Mouse (Mus musculus): ENCODE measurements around the gene Ube2z. TPM values are rescaled to one million over a fixed set of nuclear protein-coding genes. Genes with fewer than 3 reads are reported as not detected.

Ube2z gene
- polyA plus RNA-seq, 1 experiment from 2014 or later, result 27.0 TPM

DNA sequence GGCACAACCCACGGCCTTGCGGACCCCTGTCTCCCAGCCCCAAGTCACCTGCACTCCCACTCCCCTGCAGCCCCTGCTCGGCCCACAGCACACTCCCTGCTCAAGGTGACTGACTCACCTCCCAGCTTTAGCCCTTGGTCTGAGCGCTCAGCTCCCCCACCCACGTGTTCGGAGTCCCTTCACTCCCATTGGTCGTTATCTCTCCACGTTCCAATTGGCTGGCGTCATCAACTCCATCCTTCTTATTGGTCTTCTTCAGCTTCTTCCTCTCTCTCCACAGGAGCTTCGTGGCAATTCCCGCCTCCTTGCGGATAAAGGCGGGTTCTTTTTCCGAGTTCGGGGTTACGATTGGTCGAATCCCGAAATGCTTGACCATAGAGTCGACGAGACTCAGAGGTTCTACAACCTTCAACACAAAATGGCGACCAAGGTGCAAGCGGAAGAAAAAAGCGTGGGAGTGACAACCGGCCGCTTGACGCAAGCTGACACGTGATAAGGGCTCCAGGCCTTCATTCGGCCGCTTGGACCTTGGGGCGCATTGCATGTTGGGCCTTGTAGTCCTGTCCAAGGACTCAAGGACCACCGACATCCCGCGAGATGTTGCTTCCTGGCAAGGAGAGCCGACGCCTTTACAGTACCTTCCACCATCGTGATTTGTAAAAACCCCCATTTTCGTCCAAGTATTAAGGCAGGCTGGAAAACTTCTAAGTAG is 10.5 kb upstream of the Ube2z start, which contains the start of gene Atp5g1:
Gene Atp5g1 (minus strand): TSS at position 162 of the 712 bp plus-strand sequence.
- Histone ChIP-seq H3K4me3 (peak within 1 kb of the TSS; percentile 89), H3K9me3 (replicated peaks) (no peaks in the 10 kb centered on the region), H3K27me3 (ENCODE audit: low read depth, poor library complexity, severe bottlenecking) (no peaks in the 10 kb centered on the region), H3K36me3 (peaks cover 26% of the 10 kb centered on the region), H3K27ac (replicated peaks) (peak within 1 kb of the TSS; percentile 88), H3K4me1 (peaks cover 18% of the 10 kb centered on the region)
- peak; percentile 98 for DNase-seq (ENCODE audit: low spot score)
- 0% methylated on average over 37 of the region's 37 CpGs for WGBS

DNA sequence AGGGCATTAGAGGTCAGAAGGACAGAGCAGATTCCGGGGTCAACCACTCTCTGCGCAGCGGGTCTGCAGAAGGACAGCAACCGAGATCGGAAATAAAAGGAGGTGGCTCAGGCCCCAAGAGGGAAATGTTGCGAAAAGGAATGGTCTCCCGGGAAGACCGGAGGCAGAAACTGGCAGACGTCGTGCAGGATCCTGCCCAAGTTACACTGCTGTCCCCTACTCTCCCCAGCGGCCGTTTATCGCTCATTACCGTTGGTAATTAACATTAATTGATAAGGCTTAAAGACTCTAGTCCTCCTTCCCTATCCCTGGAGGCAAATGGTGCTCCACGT is 10.0 kb upstream of the Ube2z start:
- WGBS, result under 1% methylated on average over 15 of the region's 15 CpGs
- H3K36me3 ChIP-seq, result peaks cover 31% of the 10 kb centered on the region
- H3K4me1 ChIP-seq, result peaks cover 18% of the 10 kb centered on the region
- no peaks in the 10 kb centered on the region for H3K27me3 ChIP-seq (ENCODE audit: low read depth, poor library complexity, severe bottlenecking)
- peak overlapping the region; percentile 88 for H3K27ac ChIP-seq (replicated peaks)
- no peaks in the 10 kb centered on the region for H3K9me3 ChIP-seq (replicated peaks)
- peak overlapping the region; percentile 89 for H3K4me3 ChIP-seq
- no peak for DNase-seq (ENCODE audit: low spot score)

DNA sequence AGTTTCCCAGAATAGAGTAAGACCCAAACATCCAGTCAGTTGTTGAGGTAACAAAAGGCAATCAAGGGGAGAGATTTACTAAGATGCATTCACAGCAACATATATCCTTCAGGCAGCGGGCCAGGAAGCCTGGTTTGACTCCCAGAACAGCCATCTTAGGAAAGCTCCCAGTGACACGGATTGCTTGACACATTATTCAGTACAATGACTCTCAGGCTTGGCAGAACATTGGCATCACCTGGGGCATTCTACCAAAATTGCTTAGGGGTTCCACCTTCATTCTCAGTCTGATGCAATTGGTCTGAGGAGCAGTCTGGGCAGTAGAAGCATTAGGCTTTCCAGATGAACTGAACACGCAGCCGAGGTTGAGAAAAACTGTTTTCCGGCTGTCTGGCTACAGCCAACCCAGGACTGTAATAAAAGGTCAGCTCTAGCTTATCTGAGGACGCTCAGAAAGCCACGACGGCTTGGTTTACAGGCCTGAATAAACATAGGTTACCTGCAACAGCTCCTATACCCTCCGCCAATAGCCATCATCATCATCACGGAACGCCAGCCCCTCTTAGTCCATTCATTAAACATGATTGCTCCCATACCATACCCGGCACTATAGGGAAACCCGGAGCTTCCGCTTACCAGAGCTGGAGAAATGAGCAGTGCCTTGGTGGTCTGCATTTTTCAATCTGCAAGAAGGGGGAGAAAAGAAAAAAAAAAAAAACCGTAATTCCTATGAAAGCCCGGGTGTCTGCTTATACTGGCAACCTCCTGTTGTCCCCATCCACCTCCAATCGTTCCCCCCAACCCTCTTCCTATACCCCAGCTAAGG is 9.4 kb upstream of the Ube2z start:
- no peak for DNase-seq (ENCODE audit: low spot score)
- H3K27me3 ChIP-seq (ENCODE audit: low read depth, poor library complexity, severe bottlenecking), result no peaks in the 10 kb centered on the region
- H3K4me1 ChIP-seq, result peaks cover 18% of the 10 kb centered on the region
- 35% methylated on average over 17 of the region's 17 CpGs for WGBS
- H3K36me3 ChIP-seq, result peaks cover 37% of the 10 kb centered on the region
- H3K4me3 ChIP-seq, result peak overlapping the region; percentile 89
- no peaks in the 10 kb centered on the region for H3K9me3 ChIP-seq (replicated peaks)
- peak overlapping the region; percentile 88 for H3K27ac ChIP-seq (replicated peaks)

DNA sequence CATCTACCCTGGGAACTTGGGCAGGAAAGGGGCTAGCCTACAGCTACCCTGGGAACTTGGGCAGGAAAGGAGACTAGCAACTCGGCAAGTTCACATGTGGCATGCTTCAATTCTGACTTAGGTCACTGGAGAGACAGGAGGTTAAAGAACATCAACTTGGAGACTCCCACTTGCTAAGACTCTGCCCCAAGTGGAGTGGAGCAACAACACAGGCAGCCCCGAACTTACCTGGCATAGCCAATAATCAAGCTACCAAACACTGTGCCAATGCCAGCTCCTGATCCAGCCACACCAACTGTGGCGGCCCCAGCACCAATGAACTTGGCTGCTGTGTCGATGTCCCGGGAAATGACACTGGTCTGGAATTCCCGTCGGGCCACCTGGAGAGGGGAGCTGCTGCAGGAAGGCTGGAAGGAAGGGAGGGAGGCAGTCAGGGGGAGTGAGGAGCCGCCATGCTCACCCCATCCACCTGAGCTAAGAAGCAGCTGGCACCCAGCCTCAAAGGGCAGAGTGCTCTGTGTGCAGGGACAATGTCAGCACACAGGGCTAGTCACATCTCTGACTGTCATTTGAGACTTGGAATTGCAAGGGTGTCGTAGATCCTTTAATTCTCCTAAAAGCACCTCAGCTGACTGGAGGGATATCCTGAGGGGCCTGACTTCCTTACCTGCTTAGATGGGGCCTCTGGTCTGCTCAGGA is 8.3 kb upstream of the Ube2z start:
- no peaks in the 10 kb centered on the region for H3K9me3 ChIP-seq (replicated peaks)
- 86% methylated on average over 9 of the region's 9 CpGs for WGBS
- H3K36me3 ChIP-seq, result peaks cover 41% of the 10 kb centered on the region
- no peaks in the 10 kb centered on the region for H3K27me3 ChIP-seq (ENCODE audit: low read depth, poor library complexity, severe bottlenecking)
- peaks cover 18% of the 10 kb centered on the region for H3K4me1 ChIP-seq
- H3K27ac ChIP-seq (replicated peaks), result no peak overlapping the region
- no peak for DNase-seq (ENCODE audit: low spot score)
- peak overlapping the region; percentile 89 for H3K4me3 ChIP-seq

DNA sequence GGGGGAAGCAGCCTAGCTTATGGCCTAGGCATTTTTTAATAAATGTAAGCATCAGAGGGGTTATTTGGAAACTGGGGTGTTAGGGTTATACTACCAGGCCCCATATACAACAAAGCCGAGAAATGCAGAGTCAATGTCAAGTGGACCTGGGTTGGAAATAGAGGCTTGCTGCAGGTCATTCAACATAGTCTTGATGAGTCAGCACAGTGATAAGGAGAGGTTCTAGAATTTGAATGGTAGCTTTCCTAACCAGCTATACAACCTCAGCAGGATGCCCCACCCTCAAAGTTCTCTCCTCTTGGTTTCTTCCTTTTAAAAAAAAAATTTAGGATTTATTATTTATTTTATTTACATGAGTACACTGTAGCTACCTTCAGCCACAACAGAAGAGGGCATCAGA is 5.8 kb upstream of the Ube2z start:
- Histone ChIP-seq H3K4me1 (peaks cover 19% of the 10 kb centered on the region), H3K27ac (replicated peaks) (no peak overlapping the region), H3K4me3 (no peak overlapping the region), H3K9me3 (replicated peaks) (no peaks in the 10 kb centered on the region), H3K36me3 (peaks cover 41% of the 10 kb centered on the region), H3K27me3 (ENCODE audit: low read depth, poor library complexity, severe bottlenecking) (no peaks in the 10 kb centered on the region)
- no peak for DNase-seq (ENCODE audit: low spot score)
- WGBS, result 97% methylated on average over 1 of the region's 1 CpGs

DNA sequence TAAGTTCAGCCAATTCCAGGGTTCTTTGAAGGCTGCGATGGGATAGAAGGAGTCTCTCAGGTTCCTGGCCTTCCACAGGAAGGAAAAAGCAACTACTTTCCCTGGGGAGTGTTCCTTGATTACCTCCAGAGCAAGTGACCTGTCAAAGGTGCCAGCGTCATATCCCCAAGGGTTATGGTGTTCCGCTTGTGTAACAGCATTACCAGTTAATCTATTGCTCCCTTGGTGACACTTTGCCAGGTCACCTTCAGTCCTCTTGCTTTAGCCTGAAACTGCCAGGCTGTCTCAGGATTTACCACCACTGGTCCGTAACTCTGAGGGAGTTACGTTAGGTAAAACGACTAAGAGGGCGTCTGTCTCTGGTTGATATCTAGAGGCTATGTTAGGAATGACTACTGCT is 5.2 kb upstream of the Ube2z start:
- Histone ChIP-seq H3K4me1 (peaks cover 25% of the 10 kb centered on the region), H3K9me3 (replicated peaks) (no peaks in the 10 kb centered on the region), H3K27me3 (ENCODE audit: low read depth, poor library complexity, severe bottlenecking) (no peaks in the 10 kb centered on the region), H3K36me3 (peaks cover 41% of the 10 kb centered on the region), H3K27ac (replicated peaks) (no peak overlapping the region), H3K4me3 (no peak overlapping the region)
- WGBS, result 94% methylated on average over 7 of the region's 7 CpGs
- no peak for DNase-seq (ENCODE audit: low spot score)

DNA sequence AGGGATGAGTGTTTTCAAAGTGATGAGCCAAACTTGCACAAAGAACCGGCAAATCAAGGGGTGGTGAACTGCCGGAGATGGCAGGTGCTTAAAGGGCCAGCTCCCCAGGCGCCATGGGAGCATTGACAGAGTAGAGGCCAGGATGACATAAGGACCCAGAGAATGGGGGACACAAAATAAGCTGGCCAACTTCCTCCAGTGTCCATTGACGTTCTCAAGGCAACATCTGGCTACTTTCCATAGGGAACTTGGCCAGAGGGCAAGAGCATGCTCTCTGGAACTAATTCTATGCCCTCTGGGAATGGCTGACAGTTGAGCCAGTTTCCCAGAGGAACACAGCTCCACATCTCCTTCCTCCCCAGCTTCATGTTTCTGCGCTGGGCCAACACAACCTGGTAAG is 3.0 kb upstream of the Ube2z start:
- no peak overlapping the region for H3K27ac ChIP-seq (replicated peaks)

DNA sequence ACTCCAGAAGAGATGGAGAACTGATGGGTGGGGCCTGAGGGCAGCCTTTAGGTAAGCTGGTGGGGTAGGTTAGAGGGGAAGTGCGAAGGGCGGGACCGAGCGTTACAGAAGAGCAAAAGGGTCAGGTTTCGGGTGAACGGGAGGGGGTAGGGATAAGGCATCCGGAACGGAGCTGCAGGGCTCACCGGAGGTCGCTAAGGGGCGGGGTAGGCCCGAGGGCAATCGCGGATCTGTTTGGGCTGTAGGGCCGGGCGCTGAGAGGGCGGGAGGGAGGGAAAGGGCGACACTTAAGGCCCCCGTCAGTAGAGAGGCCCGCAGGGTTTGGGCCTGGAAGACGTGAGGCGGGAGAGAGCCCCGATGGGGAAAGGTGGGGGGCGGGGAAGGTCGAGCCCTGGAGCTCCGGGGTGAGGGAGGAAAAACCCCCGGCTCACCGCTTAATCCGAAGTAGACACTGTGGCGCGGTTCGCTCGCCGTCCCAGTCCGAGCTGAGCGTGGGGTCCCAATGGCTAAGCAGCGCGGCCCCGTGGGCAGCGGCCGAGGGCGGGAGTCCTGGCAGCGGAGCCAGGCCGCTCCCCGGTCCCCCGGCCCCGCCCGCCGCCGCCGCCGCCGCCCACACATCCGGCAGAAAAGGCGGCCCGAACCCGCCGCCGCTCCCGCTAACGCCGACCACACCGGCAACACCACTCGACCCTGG is 520 bp downstream of the Ube2z start:
- DNase-seq (ENCODE audit: low spot score), result peak; percentile 58
- Histone ChIP-seq H3K27me3 (ENCODE audit: low read depth, poor library complexity, severe bottlenecking) (no peaks in the 10 kb centered on the region), H3K4me3 (peak overlapping the region; percentile 97), H3K4me1 (peaks cover 31% of the 10 kb centered on the region), H3K36me3 (peaks cover 38% of the 10 kb centered on the region), H3K9me3 (replicated peaks) (no peaks in the 10 kb centered on the region), H3K27ac (replicated peaks) (peak overlapping the region; percentile 94)
- under 1% methylated on average over 64 of the region's 64 CpGs for WGBS

More for the DNA sequence above, 3.0 kb upstream of the Ube2z start:
- Histone ChIP-seq H3K4me1 (peaks cover 21% of the 10 kb centered on the region), H3K9me3 (replicated peaks) (no peaks in the 10 kb centered on the region), H3K36me3 (peaks cover 33% of the 10 kb centered on the region), H3K4me3 (no peak overlapping the region), H3K27me3 (ENCODE audit: low read depth, poor library complexity, severe bottlenecking) (no peaks in the 10 kb centered on the region)
- no peak for DNase-seq (ENCODE audit: low spot score)
- WGBS, result 77% methylated on average over 5 of the region's 5 CpGs

DNA sequence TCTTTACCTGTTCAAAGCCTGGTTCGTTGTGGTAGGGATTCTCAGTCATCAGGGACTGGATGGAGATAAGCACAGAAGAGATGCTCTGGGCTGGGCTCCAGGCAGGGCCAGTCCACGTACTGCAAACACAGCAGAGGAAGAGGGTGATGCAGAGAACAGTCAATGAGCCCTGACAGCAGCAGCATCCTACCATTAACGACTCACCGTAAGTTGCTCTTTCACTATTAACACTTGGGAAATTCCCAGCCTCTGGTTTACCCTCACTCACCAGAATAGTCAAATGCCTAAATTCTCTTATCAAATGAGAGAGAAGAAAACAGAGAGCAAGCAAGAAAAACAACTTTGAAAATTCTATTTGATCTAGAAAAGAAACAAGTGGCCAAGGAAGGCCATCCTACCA is 6.9 kb downstream of the Ube2z start:
- Histone ChIP-seq H3K36me3 (peaks cover 97% of the 10 kb centered on the region), H3K4me1 (peaks cover 10% of the 10 kb centered on the region), H3K27me3 (ENCODE audit: low read depth, poor library complexity, severe bottlenecking) (no peaks in the 10 kb centered on the region), H3K4me3 (no peak overlapping the region), H3K9me3 (replicated peaks) (no peaks in the 10 kb centered on the region), H3K27ac (replicated peaks) (no peak overlapping the region)
- WGBS, result 94% methylated on average over 4 of the region's 4 CpGs
- no peak for DNase-seq (ENCODE audit: low spot score)

DNA sequence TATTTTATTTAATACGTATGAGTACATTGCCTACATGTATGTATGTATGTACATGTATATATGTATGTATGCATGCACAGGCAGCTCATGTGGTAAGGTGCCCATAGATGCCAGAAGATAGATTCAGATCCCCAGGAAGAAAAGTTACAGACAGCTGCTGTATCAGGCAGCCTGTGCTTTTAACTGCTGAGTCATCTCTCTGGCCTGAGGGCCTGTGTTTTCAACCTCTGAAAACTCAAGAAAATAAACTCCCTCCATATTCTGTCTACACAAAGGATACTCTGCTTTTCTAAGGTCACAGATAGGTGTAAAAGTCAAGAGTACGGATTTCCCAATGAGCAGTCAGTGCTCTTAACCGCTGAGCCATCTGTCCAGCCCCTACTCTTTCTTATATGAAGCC is 14.3 kb downstream of the Ube2z start:
- WGBS, result 95% methylated on average over 3 of the region's 3 CpGs

DNA sequence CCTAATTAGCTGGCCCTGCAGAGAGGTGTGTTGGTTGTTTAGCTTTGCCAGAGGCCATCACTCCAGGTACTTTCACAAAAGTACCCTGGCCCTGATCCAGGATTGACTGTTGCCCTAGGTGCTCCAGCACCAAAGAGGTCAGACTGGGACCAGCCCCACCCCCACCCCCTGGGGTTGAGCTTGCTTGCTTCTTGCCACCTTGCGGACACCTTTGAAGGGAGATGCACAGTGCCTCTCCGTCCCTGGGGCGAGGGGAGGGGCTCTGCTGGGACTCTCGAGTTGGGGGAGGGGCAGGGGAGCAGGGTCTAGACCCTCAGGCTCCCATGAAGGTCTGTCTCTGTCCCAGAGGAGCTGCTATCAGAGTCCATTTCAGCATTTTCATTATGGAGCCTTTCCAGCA is 15.2 kb downstream of the Ube2z start:
- Histone ChIP-seq H3K9me3 (replicated peaks) (no peaks in the 10 kb centered on the region), H3K27me3 (ENCODE audit: low read depth, poor library complexity, severe bottlenecking) (no peaks in the 10 kb centered on the region), H3K4me3 (no peak overlapping the region), H3K4me1 (no peaks in the 10 kb centered on the region), H3K36me3 (peaks cover 93% of the 10 kb centered on the region), H3K27ac (replicated peaks) (no peak overlapping the region)
- WGBS, result 85% methylated on average over 4 of the region's 4 CpGs
- DNase-seq (ENCODE audit: low spot score), result no peak

More for the DNA sequence above, 14.3 kb downstream of the Ube2z start:
- Histone ChIP-seq H3K4me3 (no peak overlapping the region), H3K27ac (replicated peaks) (no peak overlapping the region), H3K9me3 (replicated peaks) (no peaks in the 10 kb centered on the region), H3K4me1 (no peaks in the 10 kb centered on the region), H3K27me3 (ENCODE audit: low read depth, poor library complexity, severe bottlenecking) (no peaks in the 10 kb centered on the region), H3K36me3 (peaks cover 97% of the 10 kb centered on the region)
- DNase-seq (ENCODE audit: low spot score), result no peak
